Mouse (Mus musculus): ENCODE measurements around the gene 1700037C18Rik.
A peak's percentile ranks its signal among the peaks of the same experiment; 100 is the strongest.
"Not testable (repeated sequence)": the region's sequence is repeated elsewhere in the genome, so short reads cannot be mapped to it uniquely, and the experiment has no call there.

The 1700037C18Rik gene

GRCm38 (mm10) chr16:3872216-3873047 is 36.1 kb downstream of the 1700037C18Rik start, which contains the start of gene Naa60:
TSS of gene Naa60 (plus strand) at chr16:3872375.
- peak; percentile 88 to 90 for DNase-seq (ENCODE audit: low spot score in 2 of 2)

GRCm38 (mm10) chr16:3871815-3872214 is 36.7 kb downstream of the 1700037C18Rik start:
- no peak for DNase-seq (ENCODE audit: low spot score in 2 of 2)

- no peak for DNase-seq (ENCODE audit: low spot score in 2 of 2)
Measured at GRCm38 (mm10) chr16:3859254-3859653, 49.2 kb downstream of the 1700037C18Rik start.

- DNase-seq (ENCODE audit: low spot score in 2 of 2): no peak
Measured at GRCm38 (mm10) chr16:3855776-3856175, 52.7 kb downstream of the 1700037C18Rik start.

- DNase-seq (ENCODE audit: low spot score in 2 of 2): no peak
Measured at GRCm38 (mm10) chr16:3854437-3855182, 53.9 kb downstream of the 1700037C18Rik start.

- no peak for DNase-seq (ENCODE audit: low spot score in 2 of 2)
Measured at GRCm38 (mm10) chr16:3852586-3852985, 55.9 kb downstream of the 1700037C18Rik start.

GRCm38 (mm10) chr16:3851301-3851700 is 57.2 kb downstream of the 1700037C18Rik start:
- DNase-seq (ENCODE audit: low spot score in 2 of 2): not testable (repeated sequence)

- no peak for DNase-seq (ENCODE audit: low spot score in 2 of 2)
Measured at GRCm38 (mm10) chr16:3848416-3848815, 60.1 kb downstream of the 1700037C18Rik start.

- DNase-seq (ENCODE audit: low spot score in 2 of 2): no peak
Measured at GRCm38 (mm10) chr16:3847871-3848270, 60.6 kb downstream of the 1700037C18Rik start.

GRCm38 (mm10) chr16:3846711-3847518 is 61.6 kb downstream of the 1700037C18Rik start, which contains the start of gene Zfp174:
TSS of gene Zfp174 (plus strand) at chr16:3847268.
- DNase-seq (ENCODE audit: low spot score in 2 of 2): peak; percentile 93 to 96

All from right cerebral cortex, adult 2 months (tissue).